Mouse (Mus musculus): Measurements from ENCODE around the gene Ppp1r15a.

The Ppp1r15a gene

DNA sequence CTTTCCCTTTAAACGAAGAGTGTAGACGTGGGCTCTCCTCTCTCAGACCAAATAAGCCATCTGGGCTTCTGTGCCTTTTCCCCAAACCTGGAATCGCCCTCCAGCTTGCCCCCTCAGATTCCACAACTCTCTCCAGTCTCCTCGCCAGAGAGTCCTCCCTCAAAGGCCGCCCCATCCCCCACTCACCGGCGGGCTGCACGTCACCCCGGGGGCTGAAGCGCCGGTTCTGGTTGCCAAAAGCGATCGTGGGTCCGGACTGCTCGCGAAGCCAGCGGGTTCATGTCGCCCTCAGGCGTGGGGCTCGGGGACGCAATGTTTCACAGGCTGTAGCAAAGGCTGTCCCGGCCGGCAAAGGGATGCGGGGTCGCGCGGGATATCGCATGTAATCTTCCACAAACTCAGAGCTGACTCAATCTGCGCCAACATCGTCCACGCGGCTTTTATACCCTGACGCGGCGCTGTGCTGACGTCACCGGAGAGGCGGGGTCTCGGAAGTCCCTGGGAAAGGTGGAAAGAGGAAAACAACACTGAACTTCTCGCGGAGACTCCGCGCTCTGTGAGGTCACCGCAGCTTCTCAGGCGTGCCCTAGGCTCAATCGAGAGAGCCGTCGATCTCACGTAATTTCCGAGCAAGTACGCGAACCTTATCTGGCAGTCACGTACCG, at the start of gene Ppp1r15a, which contains the start of gene Plekha4:
Gene Ppp1r15a, minus strand, starts transcription at position 460 of the 665 bp plus-strand sequence.
Gene Plekha4, plus strand, starts transcription at position 522 of the 665 bp plus-strand sequence.
- in situ Hi-C loops (cut with MboI; ENCODE audit: low pct_unique_long_range_greater_than_20kb in 1 of 2, low sequenced_read_pairs in 2 of 2, unreplicated experiment in 1 of 2): no loop called here

DNA sequence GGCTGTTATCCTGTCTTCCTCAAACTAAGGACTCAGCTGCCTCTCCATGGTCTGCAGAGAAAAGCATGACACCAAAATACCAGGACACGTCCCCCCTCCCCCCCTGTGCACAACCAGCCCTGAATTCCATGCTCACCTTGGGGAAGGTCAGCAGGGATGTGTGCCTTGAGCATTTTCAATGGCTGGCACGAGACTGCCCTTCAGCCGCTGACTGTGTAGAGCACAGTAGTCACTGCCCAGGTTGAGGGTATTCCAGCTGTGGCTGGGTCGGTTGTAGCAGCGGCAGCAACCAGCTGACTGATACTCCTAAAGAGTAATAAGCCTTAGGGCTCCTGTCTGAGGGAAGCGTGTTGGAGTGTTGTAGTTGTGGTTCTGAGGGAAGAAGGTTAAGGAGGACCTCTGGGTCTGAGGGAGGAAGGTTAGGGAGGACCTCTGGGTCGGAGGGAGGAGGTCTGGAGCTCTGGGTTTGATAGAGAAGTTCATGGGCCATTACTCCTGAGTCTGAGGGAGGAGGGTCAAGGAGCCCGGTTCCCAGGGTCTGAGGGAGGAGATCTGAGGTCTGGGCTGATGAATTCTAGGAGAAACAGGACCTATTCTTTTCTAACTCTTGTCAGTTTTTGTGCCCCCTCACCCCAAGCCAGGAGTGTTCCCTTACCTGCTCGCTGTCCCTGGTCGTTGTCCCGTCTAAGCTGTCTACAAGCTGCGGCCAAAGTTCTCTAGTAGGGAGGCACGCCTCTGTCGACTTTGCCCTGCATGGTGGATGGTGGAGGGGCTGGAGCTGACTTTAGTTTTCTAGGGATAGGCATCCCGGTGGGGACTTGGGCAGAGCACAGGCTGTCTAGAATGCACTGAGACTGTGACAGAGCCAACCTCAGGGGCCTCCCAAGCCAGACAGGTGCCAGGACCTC, 48.7 kb upstream of the Ppp1r15a start:
- in situ Hi-C loops (cut with MboI; ENCODE audit: low pct_unique_long_range_greater_than_20kb in 1 of 2, low sequenced_read_pairs in 2 of 2, unreplicated experiment in 1 of 2): no loop called here

DNA sequence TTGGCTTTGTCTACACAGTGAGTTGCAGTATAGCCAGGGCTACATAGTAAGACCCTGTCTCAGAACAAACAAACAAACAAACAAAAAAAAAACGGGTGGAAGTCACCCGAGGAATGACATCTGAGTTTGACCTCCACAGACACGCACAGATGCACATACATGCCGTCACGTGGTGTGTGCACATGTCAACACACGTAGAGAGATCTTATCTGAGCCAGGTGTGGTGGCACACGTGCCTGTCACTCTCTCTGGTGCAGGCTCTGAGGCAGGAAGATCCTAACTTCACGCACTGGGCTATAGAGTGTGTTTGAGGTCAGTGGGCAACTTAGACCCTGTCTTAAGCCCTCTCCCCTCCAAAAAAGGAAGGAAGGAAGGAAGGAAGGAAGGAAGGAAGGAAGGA, 47.9 kb upstream of the Ppp1r15a start:
- in situ Hi-C loops (cut with MboI; ENCODE audit: low pct_unique_long_range_greater_than_20kb in 1 of 2, low sequenced_read_pairs in 2 of 2, unreplicated experiment in 1 of 2): no loop called here

DNA sequence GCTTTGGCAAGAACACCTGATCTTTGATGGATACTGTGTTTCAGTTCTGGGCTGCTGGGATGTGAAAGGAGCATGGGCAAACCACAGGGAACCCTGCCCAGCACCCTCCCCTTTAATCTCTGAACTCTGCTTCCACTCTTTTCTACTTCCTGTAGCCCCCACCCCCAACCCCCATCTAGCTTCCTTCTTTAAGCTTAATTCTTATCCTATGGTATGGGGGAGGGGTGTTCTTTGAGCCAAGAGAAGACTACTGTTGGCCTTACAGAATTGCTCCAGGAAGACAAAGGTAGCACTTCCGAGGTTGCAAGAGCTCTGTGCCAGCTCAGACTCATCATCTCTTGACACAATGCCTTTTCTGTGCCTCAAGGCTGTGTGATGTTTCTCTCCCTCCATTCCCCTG, 45.9 kb upstream of the Ppp1r15a start:
- in situ Hi-C loops (cut with MboI; ENCODE audit: low pct_unique_long_range_greater_than_20kb in 1 of 2, low sequenced_read_pairs in 2 of 2, unreplicated experiment in 1 of 2): no loop called here

DNA sequence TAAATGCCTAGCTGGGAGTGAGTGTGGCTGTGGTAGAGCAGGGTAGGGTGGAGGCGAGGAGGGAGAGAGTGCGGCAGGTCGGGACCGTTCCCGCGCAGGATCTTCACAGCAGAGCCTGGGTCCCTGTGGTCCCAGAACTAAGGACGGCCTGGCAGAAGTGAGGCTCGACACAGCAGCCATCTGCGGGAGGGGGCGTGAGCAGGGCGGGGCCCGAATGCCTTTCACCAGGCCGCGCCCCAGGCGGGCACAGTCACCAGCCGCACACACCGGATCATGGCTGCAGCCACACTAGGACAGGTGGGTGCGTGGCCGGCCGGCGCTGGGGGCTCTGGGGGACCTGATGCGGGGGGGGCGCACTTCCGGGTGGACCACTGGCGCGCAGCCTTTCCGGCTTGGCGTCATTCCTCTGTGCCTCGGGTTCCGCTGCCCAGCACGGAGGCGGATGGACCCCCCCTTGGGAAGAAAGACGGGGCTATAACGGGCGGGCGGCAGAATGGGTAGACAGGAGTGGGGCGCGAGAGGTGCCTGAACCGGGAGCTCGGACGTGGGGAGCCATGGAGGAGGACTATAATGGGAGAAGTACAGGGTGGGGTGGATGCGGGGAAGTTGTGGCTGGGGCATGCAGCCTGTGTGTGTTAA, 44.2 kb upstream of the Ppp1r15a start, which contains the start of gene Bcat2:
Gene Bcat2, plus strand, starts transcription at position 51 of the 639 bp plus-strand sequence.
- in situ Hi-C loops (cut with MboI; ENCODE audit: low pct_unique_long_range_greater_than_20kb in 1 of 2, low sequenced_read_pairs in 2 of 2, unreplicated experiment in 1 of 2): no loop called here

DNA sequence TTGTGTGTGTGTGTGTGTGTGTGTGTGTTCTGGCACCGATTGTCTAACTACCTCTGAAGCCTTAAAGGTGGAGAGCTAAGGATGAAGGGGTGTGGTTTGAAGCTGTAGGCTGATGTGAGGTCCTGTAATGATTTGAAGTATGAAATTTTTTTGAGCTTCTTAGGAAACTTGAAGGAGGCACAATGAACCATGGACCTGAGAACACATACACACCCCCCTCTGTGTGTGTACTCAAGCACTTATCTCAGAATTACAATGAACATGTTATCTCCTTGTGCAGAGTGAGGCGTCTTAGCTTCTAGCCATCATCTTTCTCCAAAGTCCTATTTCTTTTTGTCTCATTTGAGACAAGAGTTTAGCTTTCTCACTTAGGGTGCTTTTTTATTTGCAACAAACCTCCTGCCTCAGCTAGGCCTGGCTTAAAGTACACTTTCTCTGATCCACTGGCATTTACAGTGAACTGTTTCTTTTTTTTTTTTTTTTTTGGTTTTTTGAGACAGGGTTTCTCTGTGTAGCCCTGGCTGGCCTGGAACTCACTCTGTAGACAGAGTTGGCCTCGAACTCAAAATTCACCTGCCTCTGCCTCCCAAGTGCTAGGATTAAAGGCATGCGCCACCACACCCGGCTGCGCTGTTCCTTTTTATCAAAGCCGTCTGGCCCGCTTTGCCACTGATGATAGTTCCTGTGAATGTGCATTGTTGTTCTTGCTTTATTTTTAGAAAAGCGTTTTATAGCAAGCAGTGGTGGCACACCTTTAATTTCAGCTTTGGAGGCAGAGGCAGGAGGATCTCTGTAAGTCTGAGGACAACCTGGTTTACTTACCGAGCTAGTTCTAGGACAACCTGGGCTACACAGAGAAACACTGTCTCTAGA, 42.8 kb upstream of the Ppp1r15a start:
- in situ Hi-C loops (cut with MboI; ENCODE audit: low pct_unique_long_range_greater_than_20kb in 1 of 2, low sequenced_read_pairs in 2 of 2, unreplicated experiment in 1 of 2): no loop called here

DNA sequence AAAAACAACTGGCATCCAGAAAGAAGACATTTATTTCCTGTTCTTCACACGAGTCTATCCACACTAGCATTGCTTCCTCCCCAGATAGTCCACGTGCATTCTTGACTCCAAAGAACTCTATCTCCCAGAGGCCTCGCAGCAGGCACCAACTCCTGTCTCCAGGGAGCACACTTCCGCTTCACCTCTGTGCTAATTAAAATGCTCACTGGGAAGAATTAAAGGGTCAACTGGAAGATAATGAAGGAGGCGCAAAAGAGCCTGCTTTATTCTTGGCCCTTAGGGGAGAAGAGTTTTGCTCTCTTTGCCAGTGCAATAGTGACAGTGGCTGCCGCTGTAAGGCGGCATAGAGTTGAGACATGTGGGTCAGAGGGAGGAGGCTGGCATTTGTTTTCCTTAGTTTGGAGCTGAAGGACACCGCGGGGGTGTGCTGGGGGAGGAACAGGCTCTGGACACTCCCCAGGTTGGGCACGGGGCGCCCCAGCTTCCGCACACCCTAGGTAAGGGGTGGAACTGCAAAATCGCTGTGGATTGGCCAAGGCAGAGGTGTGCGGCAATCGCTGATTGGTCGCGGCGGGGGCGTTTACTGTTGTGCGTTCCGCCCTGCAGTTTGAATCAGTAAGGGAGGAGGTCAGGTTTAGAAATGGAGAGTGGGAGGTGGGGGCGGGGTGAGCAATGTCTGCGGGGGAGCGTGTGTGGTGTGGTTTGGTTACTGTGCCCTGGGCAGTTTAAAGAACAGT, 41.9 kb upstream of the Ppp1r15a start:
- in situ Hi-C loops (cut with MboI; ENCODE audit: low pct_unique_long_range_greater_than_20kb in 1 of 2, low sequenced_read_pairs in 2 of 2, unreplicated experiment in 1 of 2): no loop called here

DNA sequence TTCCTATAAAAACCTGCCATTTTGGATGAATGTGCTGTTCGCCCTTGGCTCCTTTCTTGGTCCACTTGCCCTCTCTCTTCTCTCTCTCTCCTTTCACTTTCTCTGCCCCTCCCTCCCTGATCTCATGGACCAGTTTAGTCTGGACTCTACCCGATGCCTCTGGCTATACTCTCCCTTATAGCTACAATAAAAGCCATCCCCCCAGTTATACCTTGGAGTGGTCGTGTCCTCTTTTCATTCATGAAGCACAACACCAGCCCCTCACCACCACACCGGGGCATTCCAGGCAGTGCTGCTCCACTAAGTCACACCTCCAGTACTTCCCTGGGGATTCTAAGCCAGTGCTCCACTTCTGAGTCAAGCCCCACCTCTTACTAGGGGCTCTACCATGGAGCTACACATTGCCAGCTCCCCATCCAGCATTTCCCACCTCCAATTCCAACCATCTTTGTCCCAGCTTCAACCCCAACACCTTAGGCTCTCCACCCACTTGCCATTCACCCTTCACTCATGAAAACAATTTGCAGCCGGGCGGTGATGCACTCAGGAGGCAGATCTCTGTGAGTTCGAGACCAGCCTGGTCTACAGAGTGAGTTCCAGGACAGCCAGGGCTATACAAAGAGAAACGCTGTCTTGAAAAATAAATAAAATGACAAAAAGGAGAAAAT, 41.2 kb upstream of the Ppp1r15a start:
- in situ Hi-C loops (cut with MboI; ENCODE audit: low pct_unique_long_range_greater_than_20kb in 1 of 2, low sequenced_read_pairs in 2 of 2, unreplicated experiment in 1 of 2): no loop called here

DNA sequence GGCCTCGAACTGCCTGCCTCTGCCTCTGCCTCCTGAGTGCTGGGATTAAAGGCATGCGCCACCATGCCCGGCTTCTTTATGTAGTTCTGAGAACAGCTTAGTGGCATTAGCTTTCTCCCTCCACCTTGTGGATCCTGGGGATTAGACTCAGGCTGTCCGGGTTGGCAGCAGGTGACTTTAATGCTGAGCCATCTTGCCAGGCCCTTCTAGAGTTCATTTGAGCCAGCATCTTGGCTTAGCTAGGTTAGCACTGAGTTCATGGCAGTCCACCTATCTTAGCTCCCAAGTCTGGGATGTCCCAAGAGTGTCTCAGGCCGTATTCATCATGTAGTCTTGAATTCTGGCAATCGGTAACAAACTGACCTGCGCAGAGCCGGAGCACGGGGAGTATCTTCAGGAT, 39.4 kb upstream of the Ppp1r15a start:
- in situ Hi-C loops (cut with MboI; ENCODE audit: low pct_unique_long_range_greater_than_20kb in 1 of 2, low sequenced_read_pairs in 2 of 2, unreplicated experiment in 1 of 2): no loop called here

DNA sequence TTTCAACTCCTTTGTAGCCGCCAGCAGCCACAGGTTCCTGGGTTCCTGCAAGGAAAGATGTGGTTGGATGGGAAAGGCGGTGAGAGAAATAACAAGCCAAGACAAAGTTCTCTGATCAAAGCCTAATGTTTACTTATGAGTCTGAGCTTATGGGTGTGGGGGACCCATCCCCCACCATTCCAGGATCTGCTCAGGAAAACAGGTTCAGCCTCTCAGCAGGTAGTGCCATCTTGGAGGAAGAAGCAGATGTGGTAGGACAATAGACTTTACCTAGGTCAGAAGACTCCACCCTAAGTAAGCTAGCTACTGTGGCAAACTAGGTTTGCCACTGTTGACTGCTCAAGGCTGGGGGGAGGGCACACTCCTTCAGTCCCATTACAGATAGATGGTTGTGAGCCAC, 38.7 kb upstream of the Ppp1r15a start:
- in situ Hi-C loops (cut with MboI; ENCODE audit: low pct_unique_long_range_greater_than_20kb in 1 of 2, low sequenced_read_pairs in 2 of 2, unreplicated experiment in 1 of 2): no loop called here

DNA sequence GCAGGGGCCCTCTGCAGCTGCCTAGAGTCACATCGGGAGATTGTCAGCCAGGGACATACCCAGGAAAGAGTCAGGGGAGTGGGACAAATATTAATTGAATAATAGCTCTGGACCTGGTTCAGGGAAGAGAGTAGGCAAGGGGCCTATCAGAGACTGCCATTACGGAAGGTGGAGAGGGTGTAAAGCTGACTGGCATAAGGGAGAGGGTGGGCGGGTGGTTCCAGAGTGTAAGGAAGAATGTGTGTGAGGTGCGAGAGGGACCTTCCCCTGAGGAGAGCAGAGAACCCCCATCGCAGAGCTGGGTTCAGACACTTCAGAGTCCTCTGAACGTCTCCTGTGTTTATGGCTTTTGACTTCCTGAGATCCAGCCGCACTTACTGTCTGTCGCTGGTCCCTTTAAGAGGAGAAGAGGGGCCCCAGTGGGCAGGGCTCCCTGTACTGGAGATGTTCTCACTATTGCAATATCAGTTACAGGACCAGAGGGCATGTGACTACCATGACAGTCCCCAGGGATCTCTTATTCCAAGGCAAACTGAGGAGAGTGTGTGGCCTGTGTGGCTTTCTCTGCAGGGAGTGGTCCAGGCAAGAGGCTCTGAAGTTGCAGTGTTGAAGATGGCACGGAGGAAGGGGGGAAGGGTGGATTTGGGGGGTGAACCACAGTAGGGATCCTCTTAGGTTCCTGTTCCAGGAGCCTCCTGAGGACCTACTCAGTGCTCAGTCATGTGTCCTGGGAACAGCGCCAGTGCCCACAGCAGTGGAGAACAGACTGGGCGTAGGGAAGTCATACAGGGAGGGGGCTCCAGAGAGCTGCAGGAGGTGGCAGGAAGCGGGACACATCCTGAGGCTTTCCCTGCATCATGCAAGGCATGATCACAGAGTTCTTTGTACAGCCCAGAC, 35.8 kb upstream of the Ppp1r15a start:
- in situ Hi-C loops (cut with MboI; ENCODE audit: low pct_unique_long_range_greater_than_20kb in 1 of 2, low sequenced_read_pairs in 2 of 2, unreplicated experiment in 1 of 2): no loop called here

DNA sequence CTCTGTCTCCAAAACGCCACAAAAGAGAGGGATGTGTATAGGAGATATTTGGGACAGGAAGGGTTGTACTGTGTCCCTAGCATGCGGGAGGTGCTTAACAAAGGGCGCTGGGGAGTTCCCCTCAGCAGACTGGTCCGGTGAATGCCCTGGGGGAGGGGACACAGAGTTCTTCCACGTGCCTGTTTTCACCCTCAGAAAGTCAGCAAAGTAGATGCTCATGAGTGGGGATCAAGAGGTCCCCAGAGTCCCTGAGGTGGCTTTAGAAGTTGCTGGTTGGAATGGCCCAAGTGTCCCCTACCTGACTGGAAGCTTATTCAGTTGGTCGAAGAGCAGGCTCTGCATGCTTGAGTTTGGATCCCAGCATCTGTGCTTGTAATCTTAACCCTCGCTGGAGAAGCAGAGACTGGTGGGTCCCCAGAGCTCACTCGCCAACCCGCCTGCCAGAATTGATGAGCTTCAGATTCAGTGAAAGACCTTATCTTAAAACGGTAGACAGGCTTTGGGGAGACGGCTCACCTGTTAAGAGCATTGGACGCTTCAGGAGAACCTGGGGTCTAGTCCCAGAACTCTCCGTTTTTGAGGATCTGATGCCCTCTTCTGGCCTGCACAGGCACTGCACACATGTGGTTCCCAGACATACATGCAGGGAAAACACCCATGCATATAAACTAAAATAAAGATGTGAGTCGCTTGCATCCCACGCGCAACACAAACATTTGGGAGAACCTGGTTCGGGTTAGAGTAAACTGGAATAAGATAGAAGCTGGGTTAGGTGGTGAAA, 35.0 kb upstream of the Ppp1r15a start:
- in situ Hi-C loops (cut with MboI; ENCODE audit: low pct_unique_long_range_greater_than_20kb in 1 of 2, low sequenced_read_pairs in 2 of 2, unreplicated experiment in 1 of 2): no loop called here

DNA sequence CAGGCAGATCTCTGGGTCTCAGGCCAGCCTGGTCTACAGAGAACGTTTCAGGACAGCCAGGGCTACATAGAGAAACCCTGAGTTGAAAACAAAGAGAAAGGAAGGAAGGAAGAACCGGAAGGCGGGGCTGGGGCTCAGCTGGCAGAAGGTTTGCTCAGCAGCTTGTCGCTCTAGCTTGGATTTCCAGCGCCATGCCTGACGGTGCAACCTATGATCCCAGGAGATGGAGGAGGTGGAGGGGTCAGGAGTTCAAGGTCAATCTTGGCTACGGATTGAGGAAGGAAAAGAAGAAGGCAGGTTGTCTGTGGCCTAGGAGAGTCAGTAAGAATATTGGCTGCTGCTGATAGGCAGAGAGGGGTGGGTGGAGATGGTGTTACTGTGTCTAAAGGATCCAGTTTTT, 34.2 kb upstream of the Ppp1r15a start:
- in situ Hi-C loops (cut with MboI; ENCODE audit: low pct_unique_long_range_greater_than_20kb in 1 of 2, low sequenced_read_pairs in 2 of 2, unreplicated experiment in 1 of 2): no loop called here

DNA sequence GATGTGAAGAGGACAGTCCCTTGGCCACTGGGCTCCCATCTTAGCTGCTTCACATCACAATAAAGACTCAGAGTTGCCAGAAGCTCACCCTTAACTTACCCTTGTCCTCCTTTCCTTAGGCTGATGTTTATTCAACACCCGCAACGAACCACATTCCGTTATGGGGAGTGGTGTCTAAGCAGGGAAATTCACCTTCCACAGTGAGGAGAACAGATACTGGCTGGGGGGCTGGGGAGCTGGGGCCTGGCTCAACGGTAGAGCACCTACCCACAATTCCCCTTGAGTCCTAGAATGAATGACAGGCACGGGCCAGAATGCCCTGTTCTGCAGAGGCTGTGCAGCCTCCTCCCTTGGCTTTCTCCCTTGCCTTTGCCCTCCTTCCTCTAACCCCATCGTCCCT, 32.8 kb upstream of the Ppp1r15a start:
- in situ Hi-C loops (cut with MboI; ENCODE audit: low pct_unique_long_range_greater_than_20kb in 1 of 2, low sequenced_read_pairs in 2 of 2, unreplicated experiment in 1 of 2): no loop called here

DNA sequence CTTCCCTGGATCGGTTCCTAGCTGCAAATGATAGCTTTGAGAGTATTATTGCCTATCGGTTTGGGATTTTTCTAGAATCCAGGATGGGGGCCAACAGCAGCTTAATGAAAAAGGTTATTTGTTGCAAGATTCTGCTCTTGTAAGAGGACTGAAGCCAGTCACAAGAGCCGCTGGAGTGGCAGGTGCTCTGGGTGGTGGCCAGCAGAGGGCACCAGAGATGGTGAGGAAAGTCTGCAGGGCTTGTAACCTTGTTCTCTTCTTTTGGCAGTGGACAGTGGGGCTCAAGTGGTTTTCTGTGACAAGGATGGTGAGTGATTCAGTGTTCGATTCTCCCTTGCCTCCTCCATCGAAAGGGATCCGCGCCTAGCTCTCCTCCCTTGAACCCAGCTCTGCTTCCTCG, 29.7 kb upstream of the Ppp1r15a start:
- in situ Hi-C loops (cut with MboI; ENCODE audit: low pct_unique_long_range_greater_than_20kb in 1 of 2, low sequenced_read_pairs in 2 of 2, unreplicated experiment in 1 of 2): no loop called here

DNA sequence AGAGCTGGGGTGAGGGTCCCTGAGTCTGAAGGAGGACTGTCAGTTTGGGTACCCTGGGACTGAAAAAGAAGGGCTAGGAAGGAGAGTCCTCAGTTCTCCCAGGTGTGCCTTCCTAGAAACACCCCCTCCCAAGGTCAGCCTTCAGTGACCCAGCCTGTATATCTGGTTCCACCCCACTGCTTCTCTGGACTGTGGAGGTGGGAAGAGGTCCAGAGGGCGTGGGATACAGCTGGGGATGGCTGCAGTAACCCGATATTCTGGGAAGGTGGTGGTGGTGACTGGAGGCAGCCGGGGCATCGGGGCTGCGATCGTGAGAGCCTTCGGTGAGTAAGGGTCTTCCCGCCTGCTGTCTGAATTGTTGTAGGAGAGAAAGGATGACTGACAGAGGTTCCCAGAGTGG, 28.7 kb upstream of the Ppp1r15a start, which contains the start of gene Hsd17b14:
Gene Hsd17b14, plus strand, starts transcription at position 150 of the 400 bp plus-strand sequence.
- in situ Hi-C loops (cut with MboI; ENCODE audit: low pct_unique_long_range_greater_than_20kb in 1 of 2, low sequenced_read_pairs in 2 of 2, unreplicated experiment in 1 of 2): no loop called here
